ENCODE assay signal across 9 mouse cellular contexts in genomic region chr12:32821504-32822011, GRCm38 (mm10). TPM values are rescaled to one million over a fixed set of nuclear protein-coding genes. Genes with fewer than 3 reads are reported as not detected.
DNase-seq lines count a peak whose midpoint lies in the region; ATAC-seq and TF ChIP-seq lines count a peak whose summit lies in the region.
"Had no signal": no experiment of that assay in that cellular context is flagged by ENCODE, and none has a peak within 500 bp of the region (broad histone marks: within the 10 kb centered on the region; RNA-seq: fewer than 3 reads in every experiment).

No protein-coding gene starts in this region.

- H3K4me2 ChIP-seq in forebrain, postnatal 0 days (ENCODE audit: low read depth), result peak overlapping the region; percentile 72
- peak overlapping the region; percentile 93 for H3K4me2 ChIP-seq in liver, embryonic 16.5 days (ENCODE audit: low read depth, low read length)

- H3K9me3 ChIP-seq in heart, embryonic 10.5 days, result no peaks in the 10 kb centered on the region
- no peaks in the 10 kb centered on the region for H3K9me3 ChIP-seq in ES-Bruce4 (replicated peaks; ENCODE audit: control insufficient read depth, insufficient read depth, low read length, poor library complexity, severe bottlenecking)
- no peaks in the 10 kb centered on the region for H3K9me3 ChIP-seq in forebrain, postnatal 0 days (ENCODE audit: low read length)
- H3K9me3 ChIP-seq in liver, embryonic 16.5 days (replicated peaks; ENCODE audit: control insufficient read depth, low read length), result no peaks in the 10 kb centered on the region

- intact Hi-C loops in heart, postnatal 36 days (cut with DNase I), result loop anchor here (5.0 kb wide), 4 partner anchors 54 to 131 kb away; partner anchors contain the start of gene Sypl

- H3K27ac ChIP-seq in heart, embryonic 10.5 days, result no peak overlapping the region
- H3K27ac ChIP-seq in ES-Bruce4 (ENCODE audit: insufficient read depth, low read length), result peak overlapping the region; percentile 53; the same call in 1 of the 2 replicates
- no peak overlapping the region for H3K27ac ChIP-seq in forebrain, postnatal 0 days (ENCODE audit: low read depth, low read length)
- no peak overlapping the region; the same call in 1 of the 2 replicates for H3K27ac ChIP-seq in liver, embryonic 16.5 days (ENCODE audit: low read length)

- TF ChIP-seq CTCF in ES-Bruce4 (IDR thresholded peaks at IDR 0.05; ENCODE audit: low read depth, low read length), result no peak
- no peak for TF ChIP-seq CTCF in forebrain, postnatal 0 days (IDR thresholded peaks at IDR 0.05; ENCODE audit: low read depth)

- H3K4me3 ChIP-seq in heart, embryonic 10.5 days, result peak overlapping the region; percentile 78
- peak overlapping the region; percentile 87 for H3K4me3 ChIP-seq in ES-Bruce4 (ENCODE audit: low read depth, low read length)
- H3K4me3 ChIP-seq in forebrain, postnatal 0 days (ENCODE audit: low read depth, low read length), result peak overlapping the region; percentile 82
- H3K4me3 ChIP-seq in liver, embryonic 16.5 days (ENCODE audit: low read depth, low read length), result peak overlapping the region; percentile 82

- H3K4me1 ChIP-seq in heart, embryonic 10.5 days, result peaks cover 15% of the 10 kb centered on the region
- H3K4me1 ChIP-seq in ES-Bruce4 (ENCODE audit: control insufficient read depth, insufficient read depth, low read length), result peaks cover 1% of the 10 kb centered on the region
- H3K4me1 ChIP-seq in forebrain, postnatal 0 days (ENCODE audit: insufficient read depth), result no peaks in the 10 kb centered on the region
- peaks cover 3% of the 10 kb centered on the region; the same call in 1 of the 2 replicates for H3K4me1 ChIP-seq in liver, embryonic 16.5 days (ENCODE audit: control insufficient read depth, low read depth, low read length)

- TF ChIP-seq POLR2A in ES-Bruce4 (IDR thresholded peaks at IDR 0.05; ENCODE audit: insufficient read depth, low read length), result no peak

- WGBS in heart, embryonic 10.5 days, result 40% methylated on average over 2 of the region's 2 CpGs
- WGBS in forebrain, postnatal 0 days, result 36% methylated on average over 2 of the region's 2 CpGs
- 43% methylated on average over 2 of the region's 2 CpGs for WGBS in liver, embryonic 16.5 days (ENCODE audit: insufficient replicate concordance)

- no peak for DNase-seq in heart, embryonic 10.5 days (ENCODE audit: low spot score)
- DNase-seq in heart, postnatal 36 days, result no peak
- no peak for DNase-seq in forebrain, postnatal 0 days
- DNase-seq in adrenal gland, adult 2 months, result no peak
- DNase-seq in right cerebral cortex, postnatal 14 days, result no peak
- DNase-seq in adrenal gland, postnatal 14 days, result no peak
- DNase-seq: cerebellum, postnatal 25 days had no signal

- no peak for ATAC-seq in forebrain, postnatal 0 days
- no peak for ATAC-seq in liver, embryonic 16.5 days (ENCODE audit: low read depth)

- H3K36me3 ChIP-seq in heart, embryonic 10.5 days, result peaks cover 12% of the 10 kb centered on the region; the same call in 1 of the 2 replicates
- H3K36me3 ChIP-seq in ES-Bruce4 (ENCODE audit: control insufficient read depth, insufficient read depth, low read length, poor library complexity, severe bottlenecking), result peaks cover 12% of the 10 kb centered on the region; the same call in 1 of the 2 replicates
- H3K36me3 ChIP-seq in forebrain, postnatal 0 days (ENCODE audit: insufficient read depth), result no peaks in the 10 kb centered on the region
- no peaks in the 10 kb centered on the region for H3K36me3 ChIP-seq in liver, embryonic 16.5 days (ENCODE audit: control insufficient read depth, insufficient read depth)

- TF ChIP-seq EP300 in ES-Bruce4 (IDR thresholded peaks at IDR 0.05; ENCODE audit: insufficient read depth, low read depth, low read length), result no peak

- no peaks in the 10 kb centered on the region for H3K27me3 ChIP-seq in heart, embryonic 10.5 days (ENCODE audit: insufficient read depth, poor library complexity, severe bottlenecking)
- H3K27me3 ChIP-seq in ES-Bruce4 (ENCODE audit: control insufficient read depth, insufficient read depth, low read length, poor library complexity, severe bottlenecking), result no peaks in the 10 kb centered on the region
- no peaks in the 10 kb centered on the region for H3K27me3 ChIP-seq in forebrain, postnatal 0 days (ENCODE audit: insufficient read depth, low read length)
- no peaks in the 10 kb centered on the region for H3K27me3 ChIP-seq in liver, embryonic 16.5 days (ENCODE audit: control insufficient read depth, insufficient read depth, low read depth, low read length)

- peak overlapping the region; percentile 86 for H3K9ac ChIP-seq in ES-Bruce4 (ENCODE audit: low read depth, poor library complexity, severe bottlenecking)
- no peak overlapping the region for H3K9ac ChIP-seq in forebrain, postnatal 0 days
- peak overlapping the region; percentile 86 for H3K9ac ChIP-seq in liver, embryonic 16.5 days (ENCODE audit: low read depth, low read length)

RNA-seq across cellular contexts. Expression of gene Nampt, which starts 2.2 kb away (rescaled TPM):
- 22.2 and 28.4 TPM in 2 replicates for polyA plus RNA-seq in heart, embryonic 10.5 days (2016; fragmentation: Nextera tagmentation; extraction: Ambion mirVana)
- total RNA-seq in heart, postnatal 36 days (2021), result 100 to 1,000 TPM; 130 to 142 TPM
- 143 and 147 TPM in 2 replicates for polyA plus RNA-seq in ES-Bruce4 (2011; ENCODE audit: insufficient read depth, insufficient read length, low read depth, missing spikeins)
- total RNA-seq in forebrain, postnatal 0 days (2014; rRNA removed), result 47.2 and 55.1 TPM in 2 replicates
- polyA plus RNA-seq in forebrain, postnatal 0 days (2015; fragmentation: Nextera tagmentation; extraction: Ambion mirVana), result 28.6 and 28.9 TPM in 2 replicates
- polyA plus RNA-seq in liver, embryonic 16.5 days (2015; fragmentation: Nextera tagmentation; extraction: Ambion mirVana), result 11.3 TPM in 2 replicates
- 100 to 1,000 TPM; 105 to 130 TPM for total RNA-seq in adrenal gland, adult 2 months (2021)
- polyA plus RNA-seq in adrenal gland, adult 2 months (2012; rRNA removed), result 11.8 and 23.4 TPM in 2 replicates
- total RNA-seq in adrenal gland, postnatal 14 days (2021), result 161 and 222 TPM in 2 replicates
